Mouse (Mus musculus) limb, embryonic 14.5 days (tissue): ENCODE results near the gene Nectin1. TPM values are rescaled to one million over a fixed set of nuclear protein-coding genes. Genes with fewer than 3 reads are reported as not detected.

Source experiments
- ATAC-seq: fragments of 200-750 bp; cut with Nextera tagmentation; 2 replicates; pipeline ENCODE4 v1.8.0; 2017; ENCODE audit warnings: low read depth, moderate number of reproducible peaks, moderate TSS enrichment; ENCODE audit not compliant: low FRiP score
- DNase-seq: peaks from one replicate; pipeline ENCODE4 v3.0.0-alpha.2; 2015; ENCODE audit warnings: low spot score
- H3K27ac ChIP-seq: fragments of 300-500 bp; sonication (generic); replicated peaks from 2 replicates; pipeline ENCODE4 v1.5.1; 2014; ENCODE audit warnings: low read depth, mild to moderate bottlenecking, low read length, moderate library complexity, mixed read lengths
- H3K27me3 ChIP-seq: fragments of 300-500 bp; sonication (generic); 2 replicates; pipeline ENCODE4 v1.6.1; 2014; ENCODE audit warnings: low read length, mixed read lengths; ENCODE audit not compliant: control insufficient read depth, insufficient read depth
- H3K36me3 ChIP-seq: fragments of 300-500 bp; sonication (generic); 2 replicates; pipeline ENCODE4 v1.6.1; 2014; ENCODE audit warnings: mild to moderate bottlenecking, low read length, moderate library complexity, mixed read lengths; ENCODE audit not compliant: control insufficient read depth, insufficient read depth
- H3K4me1 ChIP-seq: fragments of 300-500 bp; sonication (generic); 2 replicates; pipeline ENCODE4 v1.6.1; 2014; ENCODE audit warnings: antibody characterized with exemption, low read length, mixed read lengths; ENCODE audit not compliant: control insufficient read depth, insufficient read depth
- H3K4me2 ChIP-seq: fragments of 300-500 bp; sonication (generic); replicated peaks from 2 replicates; pipeline ENCODE4 v1.6.1; 2014; ENCODE audit warnings: low read depth, mild to moderate bottlenecking, low read length, moderate library complexity; ENCODE audit not compliant: severe bottlenecking
- H3K4me3 ChIP-seq: fragments of 300-500 bp; sonication (generic); replicated peaks from 2 replicates; pipeline ENCODE4 v1.5.1; 2014; ENCODE audit warnings: low read length
- H3K9ac ChIP-seq: fragments of 300-500 bp; sonication (generic); 2 replicates; pipeline ENCODE4 v1.6.1; 2014; ENCODE audit warnings: mild to moderate bottlenecking, low read depth, low read length, moderate library complexity; ENCODE audit not compliant: severe bottlenecking
- H3K9me3 ChIP-seq: fragments of 300-500 bp; sonication (generic); 2 replicates; pipeline ENCODE4 v1.6.1; 2016; ENCODE audit warnings: low read length; ENCODE audit not compliant: control insufficient read depth
- POLR2A ChIP-seq: fragments of 200-500 bp; IDR thresholded peaks from 2 replicates; pipeline ENCODE4 v1.8.0; 2012; ENCODE audit warnings: inconsistent platforms, mild to moderate bottlenecking, moderate library complexity, borderline replicate concordance; ENCODE audit not compliant: insufficient read depth, insufficient read length; ENCODE audit errors: extremely low read depth
- WGBS: fragments of 180-500 bp; shearing (Covaris S2); extraction: QIAGEN DNeasy Blood & Tissue Kit; methylation state at CpG from one replicate; pipeline ENCODE4 v1.1.7; 2014; 5-methylcytosine and 5-hydroxymethylcytosine counted together
- polyA plus RNA-seq, 2 experiments: library from polyadenylated mRNA; depleted of rRNA in 1 of 2; stranded (reverse) in 1 of 2; unstranded in 1 of 2; fragments of >200 nt; fragmentation: Nextera tagmentation in 1 of 2; extraction: Ambion mirVana in 1 of 2; gene quantifications; 2 replicates each; pipeline versions ENCODE4 v1.2.1 to v1.2.3; 2012 to 2014

The Nectin1 gene
- polyA plus RNA-seq, 2 experiments: 15.2 to 15.4 TPM

GRCm38 (mm10) chr9:43850281-43850680 is 106.5 kb downstream of the Nectin1 start:
- ATAC-seq (no peak), DNase-seq (no peak)
- 72% methylated on average over 8 of the region's 8 CpGs for WGBS
- peaks cover 3% of the 10 kb centered on the region; the same call in 1 of the 2 replicates for H3K27me3 ChIP-seq
- H3K9me3 ChIP-seq: no peaks in the 10 kb centered on the region
- H3K4me1 ChIP-seq: peaks cover 6% of the 10 kb centered on the region; the same call in 1 of the 2 replicates
- H3K4me2 ChIP-seq: no peak overlapping the region
- no peak overlapping the region for H3K4me3 ChIP-seq
- no peak for TF ChIP-seq POLR2A
- no peaks in the 10 kb centered on the region for H3K36me3 ChIP-seq
- no peak overlapping the region for H3K27ac ChIP-seq
- H3K9ac ChIP-seq: no peak overlapping the region

GRCm38 (mm10) chr9:43851154-43851553 is 107.4 kb downstream of the Nectin1 start:
- ATAC-seq: no peak
- Histone ChIP-seq H3K9me3 (no peaks in the 10 kb centered on the region), H3K27me3 (no peaks in the 10 kb centered on the region), H3K9ac (no peak overlapping the region), H3K36me3 (no peaks in the 10 kb centered on the region), H3K4me3 (no peak overlapping the region), H3K27ac (no peak overlapping the region), H3K4me2 (no peak overlapping the region), H3K4me1 (no peaks in the 10 kb centered on the region)
- TF ChIP-seq POLR2A: no peak
- no peak for DNase-seq
- WGBS: 62% methylated on average over 7 of the region's 7 CpGs

- Histone ChIP-seq H3K27me3 (no peaks in the 10 kb centered on the region), H3K9ac (no peak overlapping the region), H3K4me2 (no peak overlapping the region), H3K27ac (no peak overlapping the region), H3K4me1 (no peaks in the 10 kb centered on the region), H3K9me3 (no peaks in the 10 kb centered on the region), H3K4me3 (no peak overlapping the region), H3K36me3 (no peaks in the 10 kb centered on the region)
- TF ChIP-seq POLR2A: no peak
- no peak for ATAC-seq
- WGBS: 88% methylated on average over 7 of the region's 7 CpGs
- DNase-seq: no peak
These were observed 112.1 kb downstream of the Nectin1 start for GRCm38 (mm10) chr9:43855887-43856286.
